Mouse (Mus musculus) heart, embryonic 13.5 days (tissue): ENCODE measurements around the gene Tmem198. TPM values are rescaled to one million over a fixed set of nuclear protein-coding genes. Genes with fewer than 3 reads are reported as not detected.

Experiments used
- ATAC-seq: fragments of 200-750 bp; cut with Nextera tagmentation; 2 replicates; pipeline ENCODE4 v1.8.0; 2017; ENCODE audit warnings: moderate TSS enrichment; ENCODE audit not compliant: insufficient number of reproducible peaks, low FRiP score, low TSS enrichment; ENCODE audit errors: extremely low read depth
- H3K27ac ChIP-seq: fragments of 300-500 bp; sonication (generic); replicated peaks from 2 replicates; pipeline ENCODE4 v1.5.1; 2015; ENCODE audit warnings: moderate library complexity, mild to moderate bottlenecking, inconsistent platforms
- H3K27me3 ChIP-seq: fragments of 300-500 bp; sonication (generic); replicated peaks from 2 replicates; pipeline ENCODE4 v1.6.1; 2015; ENCODE audit warnings: mild to moderate bottlenecking, inconsistent platforms
- H3K36me3 ChIP-seq: fragments of 300-500 bp; sonication (generic); 2 replicates; pipeline ENCODE4 v1.6.1; 2015; ENCODE audit warnings: mild to moderate bottlenecking, inconsistent platforms
- H3K4me1 ChIP-seq: fragments of 300-500 bp; sonication (generic); 2 replicates; pipeline ENCODE4 v1.6.1; 2015; ENCODE audit warnings: inconsistent platforms
- H3K4me2 ChIP-seq: fragments of 300-500 bp; sonication (generic); 2 replicates; pipeline ENCODE4 v1.6.1; 2015; ENCODE audit warnings: inconsistent platforms, mild to moderate bottlenecking, moderate library complexity
- H3K4me3 ChIP-seq: fragments of 300-500 bp; sonication (generic); 2 replicates; pipeline ENCODE4 v1.5.1; 2015; ENCODE audit warnings: moderate library complexity, mild to moderate bottlenecking, inconsistent platforms
- H3K9ac ChIP-seq: fragments of 300-500 bp; sonication (generic); 2 replicates; pipeline ENCODE4 v1.6.1; 2015; ENCODE audit warnings: inconsistent platforms, mild to moderate bottlenecking, moderate library complexity
- H3K9me3 ChIP-seq: fragments of 300-500 bp; sonication (generic); 2 replicates; pipeline ENCODE4 v1.6.1; 2016; ENCODE audit warnings: inconsistent platforms
- WGBS: fragments of 180-500 bp; shearing (Covaris S2); methylation state at CpG from one replicate; pipeline ENCODE4 v1.1.7; 2015; ENCODE audit warnings: mixed read lengths; 5-methylcytosine and 5-hydroxymethylcytosine counted together
- polyA plus RNA-seq: library from polyadenylated mRNA; unstranded; fragments of >200 nt; fragmentation: Nextera tagmentation; extraction: Ambion mirVana; gene quantifications from 2 replicates; pipeline ENCODE4 v1.2.1, GENCODE M21; 2015

The Tmem198 gene
- polyA plus RNA-seq, 1 experiment from 2014 or later, result 0.49 TPM

DNA sequence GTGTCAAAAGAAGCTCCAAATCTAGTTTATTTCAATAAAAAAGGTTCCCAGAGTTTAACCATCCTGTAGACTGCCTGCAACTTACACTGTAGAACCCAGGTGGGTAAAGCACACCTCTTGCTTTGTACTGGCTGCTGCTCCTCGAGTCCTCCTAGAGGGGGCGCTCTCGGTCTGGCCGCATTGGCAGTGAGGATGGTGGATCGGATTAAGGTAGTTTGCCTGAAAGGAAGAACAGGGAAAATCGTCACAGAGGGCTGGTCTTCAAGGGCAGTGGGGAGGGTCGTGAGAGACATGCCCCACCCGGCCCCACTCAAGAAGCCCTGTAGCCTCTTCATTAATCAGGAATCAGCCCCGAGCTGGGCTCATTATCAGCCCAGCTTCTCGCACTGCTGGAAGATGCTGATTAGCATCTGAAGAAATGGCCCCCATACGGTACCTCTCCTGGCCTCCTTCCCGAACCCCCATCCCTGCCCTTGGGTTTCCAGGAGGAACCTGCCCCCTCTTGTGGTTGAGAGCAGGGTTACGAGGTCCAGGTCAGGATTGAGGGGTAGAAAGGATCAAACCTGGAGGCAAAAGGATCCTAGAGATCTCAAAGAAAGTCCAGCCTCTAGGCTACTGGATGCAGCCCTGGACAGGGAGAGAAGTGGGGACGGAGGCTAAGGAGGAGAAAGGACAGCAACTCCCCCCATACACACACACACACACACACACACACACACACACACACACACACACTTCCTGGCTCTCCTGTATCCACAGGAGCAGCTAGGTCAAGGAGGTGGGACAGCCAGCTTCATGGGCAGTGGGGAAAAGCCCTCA is 22.4 kb upstream of the Tmem198 start:
- no peaks in the 10 kb centered on the region for H3K36me3 ChIP-seq
- 15% methylated on average over 13 of the region's 14 CpGs for WGBS
- no peak overlapping the region for H3K9ac ChIP-seq
- H3K9me3 ChIP-seq, result no peaks in the 10 kb centered on the region
- no peak overlapping the region for H3K4me3 ChIP-seq
- H3K4me1 ChIP-seq, result peaks cover 29% of the 10 kb centered on the region
- H3K27me3 ChIP-seq, result peaks cover 86% of the 10 kb centered on the region
- no peak for ATAC-seq
- no peak overlapping the region for H3K27ac ChIP-seq
- peak overlapping the region; percentile 73; the same call in 1 of the 2 replicates for H3K4me2 ChIP-seq

DNA sequence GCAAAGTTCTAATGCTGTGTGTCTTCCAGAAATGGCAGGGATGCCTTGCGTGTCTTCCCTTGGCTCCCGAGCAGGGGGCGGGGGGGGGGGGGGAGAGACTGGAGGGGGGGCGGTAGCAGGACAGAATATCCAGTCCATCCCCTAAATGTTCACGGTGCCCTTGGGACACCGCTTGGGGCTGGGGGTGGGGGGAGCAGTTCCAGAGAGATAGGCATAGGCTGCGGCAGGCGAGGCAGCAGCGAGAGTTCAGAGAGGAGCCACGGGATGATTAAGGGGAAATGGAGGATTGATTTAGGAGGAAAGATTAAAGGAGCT is 21.7 kb upstream of the Tmem198 start:
- WGBS, result 2% methylated on average over 8 of the region's 10 CpGs
- Histone ChIP-seq H3K36me3 (no peaks in the 10 kb centered on the region), H3K27me3 (peaks cover 79% of the 10 kb centered on the region), H3K4me1 (peaks cover 31% of the 10 kb centered on the region), H3K4me2 (peak overlapping the region; percentile 73), H3K9me3 (no peaks in the 10 kb centered on the region), H3K4me3 (peak overlapping the region; percentile 48), H3K27ac (peak overlapping the region; percentile 74; the same call in 1 of the 2 replicates), H3K9ac (peak overlapping the region; percentile 77; the same call in 1 of the 2 replicates)
- ATAC-seq, result no peak

DNA sequence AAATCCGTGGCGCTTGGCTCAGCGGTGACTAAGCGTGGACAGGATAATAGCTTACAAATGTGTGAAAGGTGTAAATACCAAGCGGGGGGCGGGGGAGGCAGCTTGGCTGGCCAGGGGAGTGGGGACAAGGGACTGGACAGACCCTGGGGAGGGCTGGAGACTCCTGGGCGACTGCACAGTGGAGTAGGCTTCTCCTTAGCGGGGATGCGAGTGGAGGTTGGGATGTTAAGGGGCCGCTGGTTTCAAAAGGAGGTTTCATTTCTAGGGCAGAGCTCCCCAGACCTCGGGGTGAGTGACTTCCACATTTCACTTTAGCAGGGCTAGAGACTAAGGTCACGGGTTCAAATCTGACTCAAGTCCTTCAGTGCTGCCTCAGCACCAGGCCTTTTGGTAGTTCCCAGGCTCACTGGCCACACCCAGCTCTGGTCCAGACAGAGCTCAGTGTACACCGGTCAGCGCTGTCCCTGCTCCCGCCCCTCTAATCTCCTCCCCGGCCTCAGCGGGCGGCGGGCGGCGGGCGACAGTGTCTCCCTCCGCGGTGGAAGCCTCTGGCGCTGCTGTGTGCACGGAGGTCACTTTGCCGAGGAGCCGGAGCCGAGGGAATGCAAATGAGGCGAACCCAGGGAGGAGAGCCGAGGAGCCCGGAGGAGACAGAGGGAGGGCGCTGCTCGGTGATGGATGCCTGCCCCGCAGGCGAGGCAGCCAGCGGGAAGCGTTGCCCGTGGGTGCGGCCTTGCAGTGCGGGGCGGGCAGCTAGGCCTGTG is 21.1 kb upstream of the Tmem198 start:
- peaks cover 74% of the 10 kb centered on the region for H3K27me3 ChIP-seq
- ATAC-seq, result peak; percentile 37; the same call in 1 of the 2 replicates

DNA sequence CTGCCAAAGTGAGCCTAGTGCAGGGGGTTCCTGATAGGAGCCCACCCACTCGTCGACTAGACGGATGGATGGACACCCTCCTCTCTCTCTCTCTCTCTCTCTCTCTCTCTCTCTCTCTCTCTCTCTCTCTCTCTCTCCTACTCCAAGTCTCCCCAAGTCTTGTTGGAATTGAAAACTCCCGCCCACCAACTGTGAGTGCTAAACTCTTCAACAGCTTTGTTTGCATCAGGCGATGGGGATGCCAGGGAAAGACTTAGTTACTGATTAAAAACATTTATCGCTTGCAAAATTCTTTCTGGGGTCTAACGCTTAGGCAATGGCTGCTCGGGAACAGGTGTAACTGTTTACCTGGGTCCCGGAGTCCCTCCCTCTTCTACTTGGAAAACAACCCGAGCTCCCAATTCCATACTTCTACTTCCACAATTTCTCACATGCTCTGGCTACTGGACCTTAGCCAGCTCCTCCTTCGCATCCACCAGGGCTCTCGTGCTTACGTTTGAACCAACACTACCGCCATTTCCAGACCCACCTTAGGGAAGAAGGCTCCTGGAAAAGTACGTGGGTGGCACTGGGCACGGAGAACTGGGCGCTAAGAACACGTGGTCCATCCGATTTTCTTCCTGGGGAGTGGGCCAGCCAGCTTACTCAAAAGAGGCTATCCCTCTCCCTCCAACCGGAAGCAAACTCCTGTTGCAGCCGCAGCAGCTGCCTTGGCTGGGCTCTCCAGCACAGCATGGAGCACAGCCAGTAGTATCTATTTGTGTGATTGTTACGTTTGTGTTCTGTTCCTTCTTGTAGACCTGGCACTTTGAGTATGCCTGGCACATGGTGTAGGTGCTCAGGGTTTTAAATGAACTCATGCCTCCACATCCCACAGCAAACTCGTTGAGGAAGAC is 20.3 kb upstream of the Tmem198 start:
- Histone ChIP-seq H3K4me1 (peaks cover 43% of the 10 kb centered on the region), H3K4me3 (peak overlapping the region; percentile 48), H3K9ac (peak overlapping the region; percentile 77), H3K27me3 (peaks cover 66% of the 10 kb centered on the region), H3K4me2 (peak overlapping the region; percentile 73), H3K36me3 (no peaks in the 10 kb centered on the region), H3K27ac (peak overlapping the region; percentile 74), H3K9me3 (no peaks in the 10 kb centered on the region)
- ATAC-seq, result no peak
- 13% methylated on average over 23 of the region's 23 CpGs for WGBS

More for the DNA sequence above, 21.1 kb upstream of the Tmem198 start:
- Histone ChIP-seq H3K4me3 (peak overlapping the region; percentile 48), H3K4me2 (peak overlapping the region; percentile 73), H3K4me1 (peaks cover 34% of the 10 kb centered on the region), H3K9me3 (no peaks in the 10 kb centered on the region), H3K36me3 (no peaks in the 10 kb centered on the region), H3K27ac (peak overlapping the region; percentile 74), H3K9ac (peak overlapping the region; percentile 77)
- WGBS, result 2% methylated on average over 42 of the region's 42 CpGs

DNA sequence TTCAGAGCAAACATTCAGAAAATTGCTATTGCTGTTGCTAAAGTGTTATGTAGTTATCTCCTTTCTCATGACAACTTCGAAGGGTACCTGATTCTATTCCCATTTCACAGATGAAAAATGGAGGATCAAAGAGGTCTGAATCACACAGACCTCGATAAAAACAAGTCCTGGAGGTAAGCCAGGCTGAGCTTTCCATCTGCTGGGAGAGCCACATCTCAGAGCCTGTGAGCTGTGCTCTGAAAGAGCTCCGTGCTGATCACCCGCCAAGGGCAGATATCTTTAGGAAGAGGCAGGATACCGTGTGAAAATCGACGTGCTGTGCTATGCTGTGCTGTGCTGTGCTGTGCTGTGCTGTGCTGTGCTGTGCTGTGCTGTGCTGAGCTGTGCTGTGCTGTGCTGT is 19.0 kb upstream of the Tmem198 start:
- H3K27me3 ChIP-seq, result peaks cover 66% of the 10 kb centered on the region
- H3K36me3 ChIP-seq, result no peaks in the 10 kb centered on the region
- H3K4me1 ChIP-seq, result peaks cover 53% of the 10 kb centered on the region
- no peak overlapping the region for H3K4me3 ChIP-seq
- H3K4me2 ChIP-seq, result no peak overlapping the region
- H3K9ac ChIP-seq, result no peak overlapping the region
- no peak for ATAC-seq
- 46% methylated on average over 7 of the region's 7 CpGs for WGBS
- H3K9me3 ChIP-seq, result no peaks in the 10 kb centered on the region
- H3K27ac ChIP-seq, result no peak overlapping the region

DNA sequence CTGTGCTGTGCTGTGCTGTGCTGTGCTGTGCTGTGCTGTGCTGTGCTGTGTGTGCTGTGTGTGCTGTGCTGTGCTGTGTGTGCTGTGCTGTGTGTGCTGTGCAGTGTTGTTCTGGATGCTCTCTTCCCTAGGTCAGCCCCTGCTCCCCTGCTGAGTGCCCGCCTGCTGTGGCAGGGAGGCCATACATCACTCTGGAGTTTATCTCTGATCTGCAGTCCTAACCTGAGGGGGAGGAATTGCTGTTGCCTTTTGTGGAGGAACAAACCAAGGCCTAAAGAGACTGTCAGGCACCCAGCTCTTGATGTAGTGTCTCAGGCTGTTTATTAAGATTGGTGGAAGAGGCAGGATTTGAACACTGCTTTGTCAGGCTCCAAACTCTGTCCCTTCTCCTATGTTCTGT is 16.7 kb upstream of the Tmem198 start:
- H3K4me3 ChIP-seq, result no peak overlapping the region
- H3K27me3 ChIP-seq, result peaks cover 64% of the 10 kb centered on the region
- H3K36me3 ChIP-seq, result no peaks in the 10 kb centered on the region
- WGBS, result 56% methylated on average over 1 of the region's 1 CpGs
- no peaks in the 10 kb centered on the region for H3K9me3 ChIP-seq
- ATAC-seq, result no peak
- H3K9ac ChIP-seq, result no peak overlapping the region
- H3K4me2 ChIP-seq, result no peak overlapping the region
- H3K27ac ChIP-seq, result no peak overlapping the region
- H3K4me1 ChIP-seq, result peaks cover 47% of the 10 kb centered on the region

DNA sequence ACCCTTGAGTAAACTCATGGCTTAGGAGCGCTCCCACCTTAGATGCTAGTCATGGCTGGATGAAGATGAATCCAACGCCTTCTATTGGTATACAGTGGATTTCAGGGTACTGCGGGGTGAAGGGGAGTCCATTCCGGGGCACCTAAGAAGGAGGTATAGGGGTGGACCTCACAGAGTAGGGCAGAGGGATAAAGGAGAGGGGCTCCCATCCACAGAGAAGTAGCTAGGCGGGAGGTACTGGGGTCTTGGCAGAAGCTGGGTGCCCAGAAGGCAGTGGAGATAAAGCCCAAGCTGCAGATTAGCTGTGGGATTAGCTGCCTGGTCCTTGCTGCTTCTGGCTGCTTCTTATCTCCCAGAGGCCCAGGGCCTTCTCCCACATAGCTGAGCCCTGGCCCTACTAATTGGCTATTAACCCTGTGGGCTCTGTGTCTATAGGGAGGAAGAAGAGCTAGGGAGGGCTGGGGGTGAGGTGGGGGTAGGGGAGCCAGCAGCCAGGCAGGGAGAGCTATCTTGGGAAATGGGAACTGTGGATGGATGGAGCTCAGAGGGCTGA is 15.6 kb upstream of the Tmem198 start:
- Histone ChIP-seq H3K4me1 (peaks cover 36% of the 10 kb centered on the region), H3K27ac (peak overlapping the region; percentile 29; the same call in 1 of the 2 replicates), H3K4me3 (no peak overlapping the region), H3K27me3 (peaks cover 64% of the 10 kb centered on the region), H3K4me2 (no peak overlapping the region), H3K36me3 (no peaks in the 10 kb centered on the region), H3K9me3 (no peaks in the 10 kb centered on the region), H3K9ac (peak overlapping the region; percentile 29)
- ATAC-seq, result no peak
- WGBS, result 44% methylated on average over 5 of the region's 5 CpGs

DNA sequence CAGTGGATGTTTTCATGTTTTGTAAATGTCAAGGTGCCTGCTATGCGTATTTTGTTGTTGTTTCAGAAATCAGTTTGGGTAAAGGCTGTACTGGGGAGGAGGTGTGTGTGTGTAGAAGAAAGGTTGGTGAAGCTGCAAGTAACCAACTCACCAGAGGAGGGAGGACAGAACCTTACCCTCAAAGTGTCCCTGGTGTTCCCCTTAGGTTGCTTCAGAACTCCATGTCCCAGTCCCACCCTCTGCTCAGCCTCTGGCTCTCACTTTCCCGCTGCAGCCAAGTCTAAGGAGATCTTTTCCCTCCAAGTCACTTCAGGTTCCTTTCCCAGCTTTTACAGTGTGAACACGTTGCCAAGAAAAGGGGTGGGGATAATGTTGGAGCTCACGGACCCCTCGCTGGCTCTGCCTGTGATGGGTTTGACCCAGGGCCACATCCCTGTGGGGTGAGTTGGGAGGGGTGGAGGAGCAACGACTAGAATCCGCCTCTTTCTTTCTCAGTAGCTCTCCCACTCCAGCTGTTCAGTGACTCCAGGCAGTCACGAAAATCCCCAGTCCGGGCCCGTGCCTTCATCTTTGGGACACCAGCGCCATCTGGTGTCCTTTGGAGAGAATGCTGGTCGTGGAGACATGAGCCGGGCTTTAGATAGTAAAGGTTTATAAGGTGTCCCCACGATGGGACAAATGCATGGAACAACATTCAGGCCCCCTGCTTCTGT is 12.0 kb upstream of the Tmem198 start:
- Histone ChIP-seq H3K9me3 (no peaks in the 10 kb centered on the region), H3K27ac (no peak overlapping the region), H3K36me3 (no peaks in the 10 kb centered on the region), H3K4me1 (peaks cover 27% of the 10 kb centered on the region), H3K27me3 (peaks cover 76% of the 10 kb centered on the region), H3K9ac (peak overlapping the region; percentile 69), H3K4me2 (peak overlapping the region; percentile 35; the same call in 1 of the 2 replicates), H3K4me3 (no peak overlapping the region)
- 8% methylated on average over 14 of the region's 14 CpGs for WGBS
- ATAC-seq, result no peak

DNA sequence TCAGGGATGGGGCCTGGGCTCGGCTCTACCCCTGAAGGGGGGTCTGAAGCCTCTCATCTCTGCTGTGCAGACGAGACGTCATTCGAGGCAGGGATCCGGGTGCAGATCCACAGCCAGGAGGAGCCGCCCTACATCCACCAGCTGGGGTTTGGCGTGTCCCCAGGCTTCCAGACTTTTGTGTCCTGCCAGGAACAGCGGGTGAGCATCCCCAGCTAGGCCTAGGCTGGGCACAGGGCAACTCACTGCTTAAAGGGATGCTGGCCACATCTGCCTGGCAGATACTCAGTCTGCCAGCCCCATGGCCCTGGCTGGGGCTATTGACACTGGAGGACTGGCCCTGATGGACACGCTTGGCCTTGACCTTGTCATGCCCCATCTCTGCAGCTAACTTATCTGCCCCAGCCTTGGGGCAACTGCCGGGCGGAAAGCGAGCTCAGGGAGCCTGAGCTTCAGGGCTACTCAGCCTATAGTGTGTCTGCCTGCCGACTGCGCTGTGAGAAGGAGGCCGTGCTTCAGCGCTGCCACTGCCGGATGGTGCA is 10.0 kb upstream of the Tmem198 start:
- H3K36me3 ChIP-seq, result peaks cover 16% of the 10 kb centered on the region
- H3K9ac ChIP-seq, result no peak overlapping the region
- no peak overlapping the region for H3K4me3 ChIP-seq
- ATAC-seq, result no peak
- peaks cover 11% of the 10 kb centered on the region for H3K4me1 ChIP-seq
- H3K4me2 ChIP-seq, result no peak overlapping the region
- 68% methylated on average over 17 of the region's 17 CpGs for WGBS
- H3K27ac ChIP-seq, result no peak overlapping the region
- H3K27me3 ChIP-seq, result peaks cover 93% of the 10 kb centered on the region
- H3K9me3 ChIP-seq, result no peaks in the 10 kb centered on the region

DNA sequence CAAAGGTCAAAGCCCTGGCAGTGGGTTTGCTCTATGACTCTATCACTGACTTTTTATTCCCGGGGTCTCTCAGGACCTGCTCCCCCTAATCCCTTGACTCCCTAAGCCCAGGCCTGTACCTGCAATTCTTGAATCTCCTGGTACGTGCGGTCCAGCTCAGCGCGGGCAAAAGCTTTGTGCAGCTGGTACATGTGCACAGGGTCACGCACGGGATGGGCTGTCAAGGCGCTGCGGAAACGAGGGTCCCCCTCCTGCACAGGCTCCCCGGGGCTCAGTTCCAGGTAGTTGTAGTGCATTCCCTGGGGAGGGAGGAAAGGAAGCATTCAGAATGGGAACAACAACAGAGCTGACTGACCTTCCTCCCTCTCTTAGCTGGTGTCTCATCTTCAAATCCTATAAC is 2.9 kb upstream of the Tmem198 start:
- peaks cover 24% of the 10 kb centered on the region for H3K4me1 ChIP-seq
- H3K9ac ChIP-seq, result no peak overlapping the region
- no peak overlapping the region for H3K4me2 ChIP-seq
- no peak overlapping the region for H3K4me3 ChIP-seq
- H3K9me3 ChIP-seq, result no peaks in the 10 kb centered on the region
- no peak overlapping the region for H3K27ac ChIP-seq
- peaks cover 70% of the 10 kb centered on the region for H3K27me3 ChIP-seq
- no peak for ATAC-seq
- peaks cover 44% of the 10 kb centered on the region for H3K36me3 ChIP-seq
- WGBS, result 92% methylated on average over 11 of the region's 11 CpGs
